Comparison of ENCODE assay signal across 8 mouse cellular contexts in the genomic region with DNA sequence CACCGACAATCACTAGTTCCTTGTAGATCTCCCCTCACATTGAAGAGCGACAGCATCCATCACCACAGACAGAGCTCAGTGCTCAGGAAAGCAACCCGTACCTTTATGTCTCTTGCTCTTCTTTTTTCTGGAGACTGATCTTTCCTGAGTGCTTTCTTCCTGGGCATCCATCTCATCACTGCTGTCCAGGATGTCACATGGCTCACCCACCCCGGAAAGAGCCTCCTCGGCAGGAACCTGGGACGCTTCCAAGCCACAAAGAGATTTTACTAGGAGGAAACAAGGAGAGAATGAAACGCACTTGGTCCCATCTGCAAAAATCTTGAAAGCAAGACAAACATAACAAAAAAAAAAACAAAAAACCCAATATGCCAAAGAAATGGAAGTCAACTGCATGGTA. TPM values are rescaled to one million over a fixed set of nuclear protein-coding genes. Genes with fewer than 3 reads are reported as not detected.
DNase-seq lines count a peak whose midpoint lies in the region; ATAC-seq and TF ChIP-seq lines count a peak whose summit lies in the region.

No protein-coding gene starts in this region.

- H3K9me3 ChIP-seq in E14TG2a.4 (ENCODE audit: low read length), result no peaks in the 10 kb centered on the region
- no peaks in the 10 kb centered on the region for H3K9me3 ChIP-seq in forebrain, postnatal 0 days (ENCODE audit: low read length)

- no peak for ATAC-seq in forebrain, postnatal 0 days

- no peak overlapping the region for H3K27ac ChIP-seq in gastrocnemius, adult 2 months
- no peak overlapping the region for H3K27ac ChIP-seq in forebrain, postnatal 0 days (ENCODE audit: low read depth, low read length)
- H3K27ac ChIP-seq in macrophage, result peak overlapping the region; percentile 67

- no peaks in the 10 kb centered on the region for H3K27me3 ChIP-seq in E14TG2a.4 (ENCODE audit: insufficient read depth, low read length)
- no peaks in the 10 kb centered on the region for H3K27me3 ChIP-seq in forebrain, postnatal 0 days (ENCODE audit: insufficient read depth, low read length)

- peak overlapping the region; percentile 71 for H3K4me2 ChIP-seq in forebrain, postnatal 0 days (ENCODE audit: low read depth)

- H3K36me3 ChIP-seq in E14TG2a.4 (ENCODE audit: insufficient read depth, low read length), result peaks cover 50% of the 10 kb centered on the region
- peaks cover 28% of the 10 kb centered on the region for H3K36me3 ChIP-seq in forebrain, postnatal 0 days (ENCODE audit: insufficient read depth)
- peaks cover 35% of the 10 kb centered on the region; the same call in 1 of the 2 replicates for H3K36me3 ChIP-seq in macrophage (ENCODE audit: inconsistent target)

- H3K4me1 ChIP-seq in E14TG2a.4 (replicated peaks; ENCODE audit: low read depth, low read length), result peaks cover 36% of the 10 kb centered on the region
- H3K4me1 ChIP-seq in forebrain, postnatal 0 days (ENCODE audit: insufficient read depth), result peaks cover 13% of the 10 kb centered on the region; the same call in 1 of the 2 replicates

- TF ChIP-seq CTCF in gastrocnemius, adult 2 months (IDR thresholded peaks at IDR 0.05), result no peak
- TF ChIP-seq CTCF in E14TG2a.4 (conservative IDR thresholded peaks at IDR 0.05; ENCODE audit: low read length), result no peak
- no peak for TF ChIP-seq CTCF in forebrain, postnatal 0 days (IDR thresholded peaks at IDR 0.05; ENCODE audit: low read depth)

- intact Hi-C loops in gastrocnemius, adult 2 months (cut with DNase I), result loop anchor here (10.0 kb wide), 1 partner anchor 244 kb away; no protein-coding TSS in a partner anchor

- WGBS in forebrain, postnatal 0 days, result 80% methylated on average over 7 of the region's 7 CpGs
- 43% methylated on average over 7 of the region's 7 CpGs for WGBS in macrophage (ENCODE audit: missing documents)

- DNase-seq in gastrocnemius, adult 2 months, result no peak
- no peak for DNase-seq in gastrocnemius, postnatal 25 days
- DNase-seq in forebrain, postnatal 0 days, result no peak
- DNase-seq in urinary bladder, adult 2 months (ENCODE audit: low spot score), result no peak
- DNase-seq in gastrocnemius, postnatal 10 days, result no peak
- no peak for DNase-seq in frontal cortex, adult 2 months (ENCODE audit: extremely low spot score in 1 of 2, low spot score in 1 of 2)

- peaks cover 53% of the 10 kb centered on the region for H3K79me2 ChIP-seq in macrophage (ENCODE audit: inconsistent target)

- peak overlapping the region; percentile 97 for H3K4me3 ChIP-seq in gastrocnemius, adult 2 months
- peak overlapping the region; percentile 94 for H3K4me3 ChIP-seq in E14TG2a.4 (replicated peaks; ENCODE audit: low read length)
- H3K4me3 ChIP-seq in forebrain, postnatal 0 days (ENCODE audit: low read depth, low read length), result peak overlapping the region; percentile 88
- peak overlapping the region; percentile 98 for H3K4me3 ChIP-seq in macrophage (ENCODE audit: inconsistent target)

- H3K9ac ChIP-seq in forebrain, postnatal 0 days, result no peak overlapping the region

RNA-seq across cellular contexts. Expression of a gene that starts 1.1 kb away (rescaled TPM):
- 10 to 100 TPM; 12.3 to 12.4 TPM for total RNA-seq in gastrocnemius, adult 2 months (2021)
- total RNA-seq in gastrocnemius, postnatal 25 days (2021), result 10 to 100 TPM; 13.2 to 15.1 TPM
- 177 and 184 TPM in 2 replicates for total RNA-seq in forebrain, postnatal 0 days (2014; rRNA removed)
- 103 and 123 TPM in 2 replicates for polyA plus RNA-seq in forebrain, postnatal 0 days (2015; fragmentation: Nextera tagmentation; extraction: Ambion mirVana)
- 100 to 1,000 TPM in 6 of 26 experiments, 10 to 100 TPM in 20; 52.3 to 127 (median 89.5) TPM for total RNA-seq in macrophage (2018; cell fraction: chromatin; rRNA removed)
- 10 to 100 TPM; 26.1 to 43.5 (median 32.5) TPM for total RNA-seq in macrophage (2018; cell fraction: cytosol; rRNA removed)
- 100 to 1,000 TPM in 2 of 26 experiments, 10 to 100 TPM in 24; 39.2 to 139 (median 63.6) TPM for total RNA-seq in macrophage (2018; cell fraction: nucleus; rRNA removed)
- 31.9 to 35.6 TPM (median 34.8 TPM) in 3 replicates for polyA plus RNA-seq in macrophage (2018)
- polyA plus RNA-seq in urinary bladder, adult 2 months (2012; rRNA removed), result 55.4 and 57.5 TPM in 2 replicates
- total RNA-seq in gastrocnemius, postnatal 10 days (2021), result 10 to 100 TPM; 17.2 to 18.5 TPM
- polyA plus RNA-seq in frontal cortex, adult 2 months (2012; rRNA removed), result 54.0 and 62.4 TPM in 2 replicates

RNA-seq across cellular contexts. Expression of a gene that starts 25.1 kb away (rescaled TPM):
- total RNA-seq in gastrocnemius, adult 2 months (2021), result not detected
- not detected for total RNA-seq in gastrocnemius, postnatal 25 days (2021)
- total RNA-seq in forebrain, postnatal 0 days (2014; rRNA removed), result not detected in 2 replicates
- polyA plus RNA-seq in forebrain, postnatal 0 days (2015; fragmentation: Nextera tagmentation; extraction: Ambion mirVana), result not detected in 2 replicates
- total RNA-seq in macrophage (2018; cell fraction: chromatin; rRNA removed), result not detected
- not detected for total RNA-seq in macrophage (2018; cell fraction: cytosol; rRNA removed)
- not detected for total RNA-seq in macrophage (2018; cell fraction: nucleus; rRNA removed)
- polyA plus RNA-seq in macrophage (2018), result not detected in 3 replicates
- polyA plus RNA-seq in urinary bladder, adult 2 months (2012; rRNA removed), result not detected in 2 replicates
- total RNA-seq in gastrocnemius, postnatal 10 days (2021), result not detected
- polyA plus RNA-seq in frontal cortex, adult 2 months (2012; rRNA removed), result not detected in 2 replicates

RNA-seq across cellular contexts. Expression of a gene that starts 27.9 kb away (rescaled TPM):
- total RNA-seq in gastrocnemius, adult 2 months (2021), result under 1 TPM; 0.42 to 0.46 TPM
- total RNA-seq in gastrocnemius, postnatal 25 days (2021), result 1 to 10 TPM in 1 of 2 experiments, under 1 TPM in 1; 0.97 to 1.0 TPM
- total RNA-seq in forebrain, postnatal 0 days (2014; rRNA removed), result 26.9 and 31.9 TPM in 2 replicates
- 12.7 and 17.5 TPM in 2 replicates for polyA plus RNA-seq in forebrain, postnatal 0 days (2015; fragmentation: Nextera tagmentation; extraction: Ambion mirVana)
- 10 to 100 TPM in 2 of 26 experiments, 1 to 10 TPM in 16, under 1 TPM in 8; 0.34 to 13.0 (median 2.4) TPM for total RNA-seq in macrophage (2018; cell fraction: chromatin; rRNA removed)
- total RNA-seq in macrophage (2018; cell fraction: cytosol; rRNA removed), result 10 to 100 TPM in 1 of 26 experiments, 1 to 10 TPM in 25; 2.0 to 10.7 (median 6.6) TPM
- 10 to 100 TPM in 3 of 26 experiments, 1 to 10 TPM in 22, under 1 TPM in 1; 0.92 to 12.3 (median 3.6) TPM for total RNA-seq in macrophage (2018; cell fraction: nucleus; rRNA removed)
- 5.1 to 8.5 TPM (median 6.0 TPM) in 3 replicates for polyA plus RNA-seq in macrophage (2018)
- 8.4 and 8.6 TPM in 2 replicates for polyA plus RNA-seq in urinary bladder, adult 2 months (2012; rRNA removed)
- 10 to 100 TPM; 11.2 to 13.7 TPM for total RNA-seq in gastrocnemius, postnatal 10 days (2021)
- 49.4 TPM in 2 replicates for polyA plus RNA-seq in frontal cortex, adult 2 months (2012; rRNA removed)

RNA-seq across cellular contexts. Expression of a gene that starts 44.7 kb away (rescaled TPM):
- 10 to 100 TPM; 82.3 to 84.1 TPM for total RNA-seq in gastrocnemius, adult 2 months (2021)
- 10 to 100 TPM; 80.3 to 88.3 TPM for total RNA-seq in gastrocnemius, postnatal 25 days (2021)
- total RNA-seq in forebrain, postnatal 0 days (2014; rRNA removed), result 9.2 and 16.0 TPM in 2 replicates
- polyA plus RNA-seq in forebrain, postnatal 0 days (2015; fragmentation: Nextera tagmentation; extraction: Ambion mirVana), result 9.5 and 14.5 TPM in 2 replicates
- 100 to 1,000 TPM in 11 of 26 experiments, 10 to 100 TPM in 15; 21.2 to 150 (median 89.4) TPM for total RNA-seq in macrophage (2018; cell fraction: chromatin; rRNA removed)
- 10 to 100 TPM; 55.7 to 95.3 (median 82.4) TPM for total RNA-seq in macrophage (2018; cell fraction: cytosol; rRNA removed)
- total RNA-seq in macrophage (2018; cell fraction: nucleus; rRNA removed), result 100 to 1,000 TPM in 19 of 26 experiments, 10 to 100 TPM in 7; 47.0 to 168 (median 121) TPM
- 67.3 to 81.1 TPM (median 76.8 TPM) in 3 replicates for polyA plus RNA-seq in macrophage (2018)
- 41.1 and 41.7 TPM in 2 replicates for polyA plus RNA-seq in urinary bladder, adult 2 months (2012; rRNA removed)
- total RNA-seq in gastrocnemius, postnatal 10 days (2021), result 100 to 1,000 TPM; 108 to 116 TPM
- polyA plus RNA-seq in frontal cortex, adult 2 months (2012; rRNA removed), result 14.0 and 15.9 TPM in 2 replicates

RNA-seq across cellular contexts. Expression of a gene that starts 54.5 kb away (rescaled TPM):
- total RNA-seq in gastrocnemius, adult 2 months (2021), result 100 to 1,000 TPM; 163 to 196 TPM
- 100 to 1,000 TPM; 149 to 152 TPM for total RNA-seq in gastrocnemius, postnatal 25 days (2021)
- 80.0 and 82.0 TPM in 2 replicates for total RNA-seq in forebrain, postnatal 0 days (2014; rRNA removed)
- polyA plus RNA-seq in forebrain, postnatal 0 days (2015; fragmentation: Nextera tagmentation; extraction: Ambion mirVana), result 62.2 and 68.2 TPM in 2 replicates
- 100 to 1,000 TPM in 3 of 26 experiments, 10 to 100 TPM in 23; 19.2 to 137 (median 65.9) TPM for total RNA-seq in macrophage (2018; cell fraction: chromatin; rRNA removed)
- 100 to 1,000 TPM; 104 to 247 (median 147) TPM for total RNA-seq in macrophage (2018; cell fraction: cytosol; rRNA removed)
- total RNA-seq in macrophage (2018; cell fraction: nucleus; rRNA removed), result 100 to 1,000 TPM in 6 of 26 experiments, 10 to 100 TPM in 20; 27.2 to 160 (median 75.3) TPM
- 121 to 204 TPM (median 153 TPM) in 3 replicates for polyA plus RNA-seq in macrophage (2018)
- 77.7 and 87.7 TPM in 2 replicates for polyA plus RNA-seq in urinary bladder, adult 2 months (2012; rRNA removed)
- total RNA-seq in gastrocnemius, postnatal 10 days (2021), result 100 to 1,000 TPM; 108 to 117 TPM
- polyA plus RNA-seq in frontal cortex, adult 2 months (2012; rRNA removed), result 60.4 and 64.3 TPM in 2 replicates

Comparison
In these comparisons a context has a peak if more than half of its experiments do, and no peak if none do; other contexts are left out.
1. RNA of a gene that starts 27.9 kb away (total RNA-seq): 26.9 to 31.9 TPM in forebrain, postnatal 0 days and 11.2 to 13.7 TPM in gastrocnemius, postnatal 10 days; 0.97 to 1.0 TPM in gastrocnemius, postnatal 25 days and 0.42 to 0.46 TPM in gastrocnemius, adult 2 months; every median in the first group is over 4 times any median in the second.
2. Peak in every context shown above with its lines, with median percentiles within 50 percentile points of each other: H3K4me3 ChIP-seq.